Mouse (Mus musculus): Measurements from ENCODE around the gene Tmem59.

GRCm38 (mm10) chr4:107238253-107238652, 60.1 kb downstream of the Tmem59 start:
- no peak for TF ChIP-seq POLR2A (IDR thresholded peaks at IDR 0.05; ENCODE audit: insufficient read depth, low read length)
- TF ChIP-seq CTCF (IDR thresholded peaks at IDR 0.05; ENCODE audit: low read depth, low read length): no peak
- no peak for TF ChIP-seq EP300 (IDR thresholded peaks at IDR 0.05; ENCODE audit: insufficient read depth, low read depth, low read length)
